Mouse (Mus musculus) heart, adult 9 months (tissue): ENCODE measurements around the gene Gripap1.
A peak's percentile ranks its signal among the peaks of the same experiment; 100 is the strongest.
"Not testable (repeated sequence)": the region's sequence is repeated elsewhere in the genome, so short reads cannot be mapped to it uniquely, and the experiment has no call there.

Experiments
- DNase-seq, 2 experiments: peaks; one replicate each; pipeline ENCODE4 v3.0.0; 2022; ENCODE audit warnings: low spot score in 2 of 2

Gene Gripap1

DNA sequence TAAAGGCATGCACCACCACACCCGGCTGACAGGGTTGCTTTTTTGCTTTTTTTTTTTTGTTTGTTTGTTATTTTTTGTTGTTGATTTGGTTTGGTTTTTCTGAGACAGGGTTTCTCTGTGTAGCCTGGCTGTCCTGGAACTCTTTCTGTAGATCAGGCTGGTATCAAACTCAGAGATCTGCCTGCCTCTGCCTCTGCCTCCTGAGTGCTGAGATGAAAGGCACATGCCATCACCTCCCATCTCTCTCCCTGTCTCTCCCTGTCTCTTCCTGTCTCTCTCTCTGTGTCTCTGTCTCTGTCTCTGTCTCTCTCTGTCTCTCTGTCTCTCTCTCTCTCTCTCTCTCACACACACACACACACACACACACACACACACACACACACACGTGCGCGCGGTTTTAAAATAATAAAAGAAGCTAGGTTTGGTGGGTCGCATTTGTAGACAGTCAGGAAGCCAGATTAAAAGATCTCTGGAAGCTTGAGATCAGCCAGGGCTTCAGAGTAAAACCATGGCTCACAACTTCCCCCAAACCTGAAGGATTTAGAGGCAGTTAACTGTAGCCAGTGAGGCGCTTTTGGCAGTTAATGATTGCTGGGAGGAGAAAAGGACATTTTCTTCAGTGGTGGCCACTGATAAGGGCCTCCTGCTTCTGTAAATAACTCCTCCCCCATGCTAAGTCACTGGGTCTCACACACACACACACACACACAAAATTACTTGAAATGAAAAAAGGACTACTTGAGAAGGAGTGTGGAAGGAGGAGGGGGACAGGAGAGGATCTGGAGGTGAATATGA, 10.9 kb upstream of the Gripap1 start:
- no peak for DNase-seq

DNA sequence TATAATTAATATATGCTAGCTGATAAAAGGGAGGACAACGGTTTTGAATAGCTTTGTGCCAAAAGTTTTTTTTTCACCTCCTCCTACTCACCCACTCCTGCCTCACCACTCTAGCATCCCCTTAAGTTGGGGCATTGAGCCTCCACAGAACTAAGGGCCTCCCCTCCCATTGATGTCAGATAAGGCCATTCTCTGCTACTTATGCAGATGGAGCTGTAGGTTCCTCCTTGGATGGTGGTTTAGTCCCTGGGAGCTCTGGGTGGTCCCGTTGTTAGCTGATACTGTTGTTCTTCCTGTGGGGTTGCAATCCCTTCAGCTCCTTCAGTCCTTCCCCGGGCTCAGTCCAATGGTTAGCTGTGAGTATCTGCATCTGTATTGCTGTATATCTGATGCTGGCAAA, 10.3 kb upstream of the Gripap1 start:
- DNase-seq: no peak

DNA sequence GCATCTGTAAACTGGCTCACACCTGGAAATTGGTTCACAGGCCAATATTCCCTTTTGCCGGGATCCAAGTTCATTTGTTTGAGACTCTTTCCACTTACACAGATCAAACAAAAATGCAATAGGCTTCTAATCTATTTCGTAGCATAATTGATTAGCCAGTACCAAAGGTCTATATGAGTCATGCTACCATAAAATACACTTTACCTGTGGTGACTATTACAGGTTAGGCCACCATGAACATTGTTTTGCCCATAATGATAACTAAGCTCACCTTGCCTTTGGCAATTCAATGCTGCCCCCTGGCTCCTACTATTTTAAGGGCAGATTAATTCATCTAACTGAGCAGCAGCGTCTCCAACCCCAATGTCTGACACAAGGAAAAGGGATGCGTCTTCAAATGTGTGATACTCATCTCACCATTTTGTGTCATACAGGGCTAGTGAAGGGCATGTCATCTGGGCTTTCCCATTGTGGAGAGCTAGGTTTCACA, 6.9 kb upstream of the Gripap1 start:
- DNase-seq: no peak

DNA sequence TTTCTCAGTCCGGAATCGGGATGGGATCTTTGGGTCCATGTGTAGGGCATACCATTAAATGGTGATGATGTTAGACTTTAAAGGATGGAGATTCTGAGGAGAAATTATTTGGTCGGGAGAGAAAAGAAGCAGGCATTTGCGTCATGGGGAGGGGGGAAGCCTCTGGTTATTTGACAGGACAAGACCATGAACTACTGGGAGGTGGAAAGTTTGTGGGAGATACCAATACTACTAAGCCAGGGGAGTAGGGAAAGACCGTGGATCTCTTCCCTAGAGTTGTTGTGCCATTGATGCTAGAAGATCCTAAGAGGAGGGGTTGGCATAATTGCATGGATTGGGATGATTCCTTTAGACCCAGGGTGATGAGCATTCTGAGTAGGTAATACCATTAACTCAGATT, 744 bp downstream of the Gripap1 start:
- no peak for DNase-seq

DNA sequence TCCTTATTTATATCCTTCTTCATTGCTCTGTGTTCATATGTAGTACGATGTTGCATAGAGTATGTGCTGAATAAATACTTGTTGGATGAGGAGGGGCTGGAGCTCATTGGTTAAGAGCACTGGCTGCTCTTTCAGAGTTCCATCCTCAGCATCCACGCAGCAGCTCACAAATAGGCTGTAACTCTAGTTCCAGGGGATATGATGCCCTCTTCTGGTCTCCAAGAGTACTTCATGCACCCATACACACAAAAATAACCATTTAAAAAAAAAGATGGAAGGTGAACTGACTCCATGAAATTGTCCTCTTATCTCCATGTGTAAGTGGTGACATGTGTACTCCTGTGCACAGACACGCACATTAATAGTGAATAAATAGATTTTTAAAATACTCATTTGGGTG, 3.8 kb downstream of the Gripap1 start:
- DNase-seq: no peak

DNA sequence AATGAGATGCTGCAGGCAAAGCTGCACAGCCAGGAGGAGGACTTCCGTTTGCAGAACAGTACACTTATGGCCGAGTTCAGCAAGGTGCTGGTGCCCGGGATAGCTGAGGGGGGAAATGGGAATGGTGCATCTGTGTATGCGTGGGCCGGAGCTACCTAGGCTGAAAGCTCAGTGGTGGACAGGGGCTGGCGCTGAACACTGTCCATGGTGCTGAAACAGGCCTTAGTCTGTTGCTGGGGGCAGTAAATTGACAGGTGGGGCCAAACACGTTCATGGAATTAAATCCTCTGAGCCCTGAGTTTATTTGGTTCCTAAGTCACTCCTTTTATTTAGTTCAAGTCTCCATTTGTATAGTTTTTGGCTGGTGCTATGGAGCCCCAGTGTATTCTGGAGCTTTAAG, 5.5 kb downstream of the Gripap1 start:
- no peak for DNase-seq

DNA sequence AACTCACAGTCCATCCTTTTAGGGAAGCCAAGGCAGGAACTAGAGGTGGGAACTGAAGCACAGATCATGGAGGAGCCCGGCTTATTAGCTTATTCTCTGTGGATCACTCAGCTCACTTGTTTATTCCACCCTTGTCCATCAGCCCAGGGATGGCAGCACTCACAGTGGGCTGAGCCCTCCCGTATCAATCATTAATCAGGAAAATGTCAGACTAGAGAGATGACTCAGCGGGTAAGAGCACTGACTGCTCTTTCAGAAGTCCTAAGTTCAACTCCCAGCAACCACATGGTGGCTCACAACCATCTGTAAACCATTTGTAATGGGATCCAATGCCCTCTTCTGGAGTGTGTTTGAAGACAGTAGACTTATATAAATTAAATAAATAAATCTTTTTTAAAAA, 7.8 kb downstream of the Gripap1 start:
- DNase-seq: no peak

DNA sequence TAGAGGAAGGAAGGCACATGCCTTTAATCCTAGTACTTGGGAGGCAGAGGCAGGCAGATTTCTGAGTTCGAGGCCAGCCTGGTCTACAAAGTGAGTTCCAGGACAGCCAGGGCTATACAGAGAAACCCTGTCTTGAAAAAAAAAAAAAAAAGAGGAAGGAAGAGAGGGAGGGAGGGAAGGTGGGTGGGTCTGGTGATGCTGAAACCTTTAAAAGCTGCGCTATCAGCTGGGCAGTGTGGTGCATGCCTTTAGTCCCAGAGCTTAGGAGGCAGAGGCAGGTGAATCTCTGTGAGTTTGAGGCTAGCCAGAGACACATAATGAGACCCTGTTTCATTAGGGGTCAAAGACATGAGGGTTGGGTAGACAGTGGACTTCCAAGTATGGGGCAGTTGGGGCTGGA, 12.6 kb downstream of the Gripap1 start:
- not testable (repeated sequence) for DNase-seq

DNA sequence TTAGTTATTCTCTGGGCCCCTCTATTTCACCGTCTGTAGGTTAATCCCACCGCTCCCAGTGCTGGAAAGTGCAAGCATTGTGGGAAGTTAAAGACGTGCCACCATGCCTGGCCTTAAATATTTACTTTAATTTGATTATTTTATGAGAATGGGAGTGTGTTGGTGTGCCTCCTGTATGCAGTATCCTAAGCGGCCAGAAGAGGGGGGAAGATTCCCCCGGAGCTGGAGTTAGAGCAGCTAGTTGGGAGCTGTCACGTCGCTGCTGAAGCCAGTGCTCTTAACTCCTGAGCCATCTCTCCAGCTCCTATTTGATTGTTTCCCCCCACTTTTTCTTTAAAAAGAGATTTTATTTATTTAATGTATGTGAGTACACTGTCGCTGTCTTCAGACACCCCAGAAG, 25.5 kb downstream of the Gripap1 start:
- DNase-seq: not testable (repeated sequence)

DNA sequence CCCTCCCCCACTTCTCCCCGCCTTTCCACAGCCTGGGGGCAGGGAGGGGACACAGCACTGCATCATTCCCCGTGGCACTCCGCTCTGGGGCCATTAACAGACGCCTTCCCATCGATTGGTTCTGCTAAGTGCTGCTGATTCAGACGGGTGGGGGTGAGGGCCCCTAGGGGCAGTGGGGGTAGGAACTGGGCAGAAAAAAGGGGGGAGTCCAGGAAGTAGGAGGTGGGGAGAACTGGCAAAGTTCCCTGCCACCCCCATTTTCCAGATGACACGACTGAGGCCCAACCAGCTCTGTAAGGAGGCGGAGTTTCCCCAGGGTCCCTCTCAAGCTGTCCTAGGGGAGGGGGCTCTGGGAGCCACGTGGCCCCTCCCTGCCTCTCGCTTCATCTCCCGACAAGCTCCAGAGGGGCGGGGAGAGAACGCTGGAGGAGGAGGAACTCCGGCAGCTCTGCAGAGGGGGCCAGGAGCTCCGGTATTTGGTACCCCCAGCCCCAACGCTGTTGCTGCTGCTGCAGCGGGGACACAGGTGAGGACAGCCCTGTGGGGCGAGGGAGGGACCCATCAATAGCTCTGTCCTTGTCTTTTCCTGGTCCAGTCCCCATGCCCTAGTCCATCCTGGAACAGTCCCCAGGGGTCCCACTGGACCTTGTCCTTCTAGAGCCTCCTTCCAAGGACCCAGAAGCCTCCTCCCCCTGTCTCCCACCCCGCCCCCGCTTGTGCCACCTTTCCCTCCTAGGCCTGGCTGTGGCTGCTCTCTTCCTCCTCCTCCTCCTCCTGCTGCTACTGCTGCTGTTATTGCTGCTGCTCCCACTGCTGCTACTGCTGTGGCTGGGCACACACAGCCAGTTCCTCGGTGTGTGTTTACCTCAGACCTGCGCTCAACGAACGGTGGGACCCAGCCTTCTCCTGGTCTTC, 32.6 kb downstream of the Gripap1 start, which contains the start of gene Kcnd1:
TSS of gene Kcnd1 (plus strand) at position 425 of the 915 bp plus-strand sequence.
- DNase-seq: peak; percentile 6 to 16

DNA sequence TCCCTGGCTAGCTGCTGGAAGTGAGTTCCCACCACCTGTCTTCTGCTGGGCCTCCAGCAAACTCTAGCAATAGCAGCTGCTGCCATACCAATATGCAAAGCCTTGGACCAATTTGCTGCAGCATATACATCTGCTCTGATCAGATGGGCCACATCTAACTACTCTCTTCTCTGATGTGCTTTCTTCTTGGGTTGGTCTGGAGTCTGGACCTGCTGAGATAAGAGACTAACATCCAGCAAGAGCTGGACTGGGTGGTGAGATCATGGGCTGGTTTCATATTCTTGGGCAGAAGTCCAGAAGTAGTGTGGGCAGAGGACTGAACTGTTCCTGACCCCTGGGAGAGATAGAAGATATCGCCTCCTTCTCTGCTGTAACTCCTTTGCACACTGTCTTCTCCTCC, 47.6 kb downstream of the Gripap1 start:
- DNase-seq: no peak

DNA sequence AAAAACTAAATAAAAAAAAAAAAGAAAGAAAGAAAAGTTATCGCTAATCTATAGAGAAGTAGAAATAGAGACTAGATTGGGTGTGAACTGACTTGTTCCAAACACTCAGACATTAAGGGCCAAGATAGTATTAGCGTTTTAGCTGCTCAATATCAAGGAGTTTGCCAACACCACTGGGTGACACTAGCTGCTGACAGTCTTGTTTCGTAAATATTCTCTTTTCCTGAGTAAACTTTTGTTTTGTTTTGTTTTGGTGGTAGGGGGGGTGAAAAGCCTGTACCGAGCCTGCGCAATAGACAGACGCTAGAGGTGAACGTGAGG, 51.2 kb downstream of the Gripap1 start:
- no peak for DNase-seq

DNA sequence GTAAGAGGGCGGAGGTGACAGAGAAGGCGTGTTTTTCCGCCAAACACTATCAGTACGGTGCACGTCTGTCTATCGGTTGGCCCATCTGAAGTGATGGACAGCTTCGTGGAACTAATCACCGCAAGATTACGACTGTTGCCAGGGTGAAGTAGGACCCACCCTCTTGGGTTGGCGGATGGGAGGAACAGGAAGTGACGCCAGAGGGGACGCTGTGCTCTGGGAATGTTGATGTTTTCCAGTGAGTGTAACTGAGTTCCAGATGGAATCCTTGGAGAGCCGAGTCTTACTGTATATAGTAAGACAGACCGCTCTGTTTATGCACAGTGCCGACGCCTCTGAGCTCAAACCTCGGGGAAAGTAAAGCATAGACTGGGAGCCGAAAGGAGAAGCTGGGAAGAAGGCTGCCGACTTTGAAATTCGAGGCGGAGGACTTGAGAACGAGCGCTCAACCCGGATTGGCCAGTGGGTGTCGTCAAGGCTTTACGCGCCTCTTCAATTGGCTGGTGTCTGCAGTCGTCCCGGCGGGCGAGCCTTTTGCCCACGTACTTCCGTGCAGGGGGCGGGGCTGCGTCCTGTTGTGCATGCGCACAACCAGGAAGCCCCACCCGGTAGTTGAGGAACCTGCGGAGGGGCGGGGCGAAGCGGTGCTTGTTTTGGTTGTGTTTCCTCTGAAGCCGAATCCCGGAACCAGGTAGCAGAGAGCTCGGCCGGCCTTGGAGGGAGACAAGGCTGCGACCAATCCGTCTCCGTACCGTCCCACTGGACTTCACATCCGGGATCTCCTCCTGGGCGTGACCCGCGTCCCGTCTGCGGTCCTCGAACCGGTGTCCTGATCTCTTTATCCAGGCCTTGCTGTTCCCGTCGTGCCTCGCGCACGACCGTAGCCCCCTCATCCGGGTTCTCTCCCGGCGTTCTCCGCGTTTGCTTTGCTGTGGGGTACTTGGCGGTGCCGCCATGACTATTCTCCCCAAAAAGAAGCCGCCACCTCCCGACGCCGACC, 51.9 kb downstream of the Gripap1 start, which contains the start of gene Otud5:
TSS of gene Otud5 (plus strand) at position 202 of the 1,000 bp plus-strand sequence.
- DNase-seq: peak; percentile 94 to 95

DNA sequence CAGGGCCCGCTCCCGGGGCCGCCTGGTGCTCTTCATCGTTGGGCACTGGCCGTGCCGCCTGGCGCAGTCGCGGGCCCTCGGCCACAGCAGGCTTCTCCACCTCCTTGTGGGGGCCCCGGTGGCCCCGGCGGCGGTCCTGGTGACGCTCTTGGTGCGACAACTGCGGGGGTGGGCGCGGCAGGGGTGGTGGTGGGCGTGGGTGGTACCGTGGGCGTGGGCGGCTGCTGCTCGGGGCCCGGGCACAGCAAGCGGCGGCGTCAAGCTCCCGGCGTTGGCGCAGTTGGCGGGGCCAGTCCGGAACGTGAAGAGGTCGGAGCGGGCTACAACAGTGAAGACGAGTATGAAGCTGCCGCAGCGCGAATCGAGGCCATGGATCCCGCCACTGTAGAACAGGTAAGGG, 52.8 kb downstream of the Gripap1 start:
- no peak for DNase-seq

DNA sequence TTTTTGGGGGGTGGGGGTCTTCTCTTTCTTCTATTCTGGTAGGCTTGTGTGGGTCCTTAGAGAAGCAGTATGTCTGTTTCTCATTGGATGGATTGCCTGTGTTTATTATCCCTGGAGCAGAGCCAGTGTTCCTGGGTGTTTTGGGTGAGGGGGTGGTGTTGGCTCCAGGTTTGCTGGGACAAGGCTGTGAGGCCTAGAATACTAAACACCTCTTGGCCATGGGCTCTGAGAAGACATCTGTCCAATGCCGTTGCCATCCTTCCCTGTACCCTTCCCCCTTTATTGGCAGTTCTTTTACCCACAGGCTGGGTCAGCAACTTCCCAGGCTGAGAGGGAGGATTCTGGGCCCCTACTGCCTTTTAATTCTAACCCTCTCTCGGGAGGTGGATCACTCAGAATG, 58.3 kb downstream of the Gripap1 start:
- no peak for DNase-seq

DNA sequence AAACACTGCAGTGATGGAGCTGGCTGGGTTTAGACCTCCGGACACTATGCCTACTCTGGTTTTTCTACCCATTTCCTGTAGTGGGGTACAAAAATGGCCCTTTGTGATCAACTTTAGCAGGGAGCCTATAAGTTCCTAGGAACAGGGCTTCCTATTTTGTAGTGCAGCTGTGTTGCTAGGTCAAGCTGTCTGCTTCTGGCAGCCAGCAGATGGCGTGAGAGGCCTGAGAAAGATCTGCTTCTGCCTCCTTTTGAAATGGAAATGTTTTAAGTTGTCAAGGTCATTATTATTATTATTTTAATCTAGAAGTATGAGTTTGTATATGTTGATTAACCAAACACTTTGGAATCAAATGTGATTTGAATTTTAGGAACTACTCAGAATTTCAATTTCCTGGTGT, 65.0 kb downstream of the Gripap1 start:
- no peak for DNase-seq

DNA sequence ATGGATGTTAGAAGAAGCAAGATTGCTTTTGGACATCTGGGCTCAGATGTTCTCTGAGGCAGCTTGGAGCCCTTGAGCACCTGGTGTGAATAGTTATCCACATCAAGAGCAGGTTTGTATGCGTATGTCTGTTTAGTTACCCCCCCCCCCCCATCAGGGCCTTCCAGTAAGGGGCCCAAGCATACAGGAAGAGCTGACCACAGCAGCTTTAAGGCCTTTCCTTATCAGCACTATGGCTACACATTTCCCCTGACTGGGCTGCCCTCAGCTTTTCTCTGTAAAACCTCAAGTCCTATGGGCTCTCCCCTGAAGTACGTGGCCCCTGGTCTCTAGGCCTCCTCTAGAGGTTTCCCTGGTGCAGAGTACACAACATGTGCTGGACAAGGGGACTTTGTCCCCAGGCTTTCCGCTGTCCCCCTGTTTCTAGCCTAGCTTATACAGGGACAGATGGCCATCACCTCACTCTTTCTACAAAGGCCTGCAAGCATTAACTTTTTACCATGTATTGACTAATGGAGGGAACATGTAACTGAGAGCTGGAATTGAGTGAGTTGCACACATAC, 69.7 kb downstream of the Gripap1 start:
- no peak for DNase-seq

DNA sequence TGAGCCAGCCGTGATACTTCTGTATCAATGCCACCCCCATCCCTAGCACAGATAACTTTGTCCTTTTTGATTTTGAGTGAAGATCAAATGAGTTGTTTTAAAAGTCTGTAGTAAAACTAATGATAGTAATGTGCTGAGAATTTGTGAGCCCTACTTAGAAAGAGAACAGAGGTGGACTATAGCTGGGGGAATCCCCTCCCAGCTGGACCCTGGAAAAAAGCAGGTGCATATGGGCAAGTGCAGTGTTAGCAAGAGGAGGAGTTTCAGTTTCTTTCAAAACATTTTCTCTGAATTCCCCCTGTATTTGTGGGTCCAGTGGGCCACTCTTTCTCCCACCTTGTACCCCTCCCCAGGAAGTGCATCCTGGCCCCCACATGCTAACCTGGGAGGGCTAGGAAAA, 73.6 kb downstream of the Gripap1 start:
- no peak for DNase-seq

DNA sequence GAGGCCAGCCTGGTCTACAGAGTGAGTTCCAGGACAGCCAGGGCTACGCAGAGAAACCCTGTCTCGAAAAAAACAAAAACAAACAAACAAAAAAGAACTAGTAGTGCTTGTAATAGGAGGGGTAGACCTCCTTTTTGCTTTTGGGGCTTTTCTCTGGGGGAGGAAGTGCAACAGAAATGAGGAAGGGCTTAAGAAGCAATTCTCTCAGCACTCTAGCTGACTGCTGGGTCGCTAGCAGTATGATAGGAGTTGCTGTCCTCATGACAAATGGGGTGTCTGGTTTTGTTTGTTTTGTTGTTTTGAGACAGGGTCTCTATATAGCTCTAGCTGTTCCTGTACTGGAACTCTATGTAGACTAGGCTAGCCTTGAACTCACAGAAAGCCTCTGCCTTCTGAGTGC, 75.0 kb downstream of the Gripap1 start:
- no peak for DNase-seq

DNA sequence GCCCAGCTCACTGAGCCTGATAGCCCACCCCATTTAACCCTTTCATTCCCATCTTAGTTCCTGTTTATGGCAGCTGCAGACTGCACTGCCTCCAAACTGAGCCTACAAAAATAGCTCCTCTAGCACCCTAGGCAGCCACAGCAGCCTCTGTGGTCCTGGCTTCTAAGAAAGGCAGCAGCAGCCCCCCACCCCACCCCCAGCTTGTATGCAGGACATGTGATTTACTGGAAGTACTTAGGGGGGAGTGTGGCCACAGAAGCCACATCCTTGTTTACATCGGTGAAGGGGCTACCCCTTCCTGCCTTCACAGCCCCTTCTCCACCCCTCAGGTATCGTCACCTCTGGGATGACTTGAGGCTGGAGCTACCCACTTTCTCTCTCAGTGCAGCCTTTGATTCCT, 75.8 kb downstream of the Gripap1 start:
- DNase-seq: no peak

DNA sequence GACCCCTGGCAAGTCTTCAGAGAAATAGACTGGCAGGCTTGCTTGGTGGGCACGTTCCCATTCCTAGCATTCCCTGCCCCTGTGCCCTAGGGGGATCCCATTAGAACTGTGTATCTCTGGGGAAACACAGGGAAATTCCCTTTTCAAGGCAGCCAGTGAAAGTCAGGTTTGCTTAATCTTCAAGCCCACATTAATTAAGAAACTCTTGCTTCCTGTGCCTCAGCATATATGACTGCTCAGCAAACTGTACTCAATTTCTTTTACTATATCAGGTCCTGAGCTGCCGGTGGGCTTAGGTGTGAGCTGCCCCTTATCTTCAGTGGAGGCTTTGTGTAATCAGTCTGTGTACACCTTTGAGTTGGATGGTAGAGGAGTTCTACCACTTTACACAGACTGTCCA, 76.2 kb downstream of the Gripap1 start:
- DNase-seq: no peak
